Mouse (Mus musculus) bone marrow, adult 2 months (tissue): ENCODE results near the gene Osbpl3. TPM values are rescaled to one million over a fixed set of nuclear protein-coding genes. Genes with fewer than 3 reads are reported as not detected.
"Not testable (repeated sequence)": the region's sequence is repeated elsewhere in the genome, so short reads cannot be mapped to it uniquely, and the experiment has no call there.

Experiments used
- H3K27ac ChIP-seq: fragments of 200-500 bp; 2 replicates; pipeline ENCODE4 v1.5.1; 2012; ENCODE audit warnings: low read depth, mild to moderate bottlenecking, control low read depth, inconsistent platforms, low read length; ENCODE audit not compliant: control insufficient read depth, poor library complexity, insufficient read depth
- H3K4me1 ChIP-seq: fragments of 200-500 bp; 2 replicates; pipeline ENCODE4 v1.6.1; 2011; ENCODE audit warnings: low read length; ENCODE audit not compliant: control insufficient read depth, insufficient read depth
- H3K4me3 ChIP-seq: fragments of 200-500 bp; replicated peaks from 2 replicates; pipeline ENCODE3; 2011; ENCODE audit warnings: mild to moderate bottlenecking, low read depth, low read length, control low read depth; ENCODE audit not compliant: control insufficient read depth
- CTCF ChIP-seq: fragments of 200-500 bp; IDR thresholded peaks from 2 replicates; pipeline ENCODE4 v1.5.1; 2011; ENCODE audit warnings: low read length, control low read depth; ENCODE audit not compliant: control insufficient read depth, insufficient read depth
- POLR2A ChIP-seq: fragments of 200-500 bp; IDR thresholded peaks from 2 replicates; pipeline ENCODE4 v1.6.1; 2011; ENCODE audit warnings: low read depth, mild to moderate bottlenecking, control low read depth, low read length, borderline replicate concordance; ENCODE audit not compliant: control insufficient read depth
- WGBS: fragments of 180-500 bp; shearing (Covaris S2); methylation state at CpG from one replicate; pipeline ENCODE4 v1.1.7; 2018; 5-methylcytosine and 5-hydroxymethylcytosine counted together
- polyA plus RNA-seq: library from polyadenylated mRNA; stranded (reverse); fragments of >200 nt; gene quantifications from 2 replicates; pipeline ENCODE4 v1.2.4, GENCODE M21; 2011; ENCODE audit warnings: low replicate concordance; ENCODE audit not compliant: missing spikeins, insufficient read depth, insufficient read length

Osbpl3 gene
- polyA plus RNA-seq, 1 experiment, result 5.9 TPM

DNA sequence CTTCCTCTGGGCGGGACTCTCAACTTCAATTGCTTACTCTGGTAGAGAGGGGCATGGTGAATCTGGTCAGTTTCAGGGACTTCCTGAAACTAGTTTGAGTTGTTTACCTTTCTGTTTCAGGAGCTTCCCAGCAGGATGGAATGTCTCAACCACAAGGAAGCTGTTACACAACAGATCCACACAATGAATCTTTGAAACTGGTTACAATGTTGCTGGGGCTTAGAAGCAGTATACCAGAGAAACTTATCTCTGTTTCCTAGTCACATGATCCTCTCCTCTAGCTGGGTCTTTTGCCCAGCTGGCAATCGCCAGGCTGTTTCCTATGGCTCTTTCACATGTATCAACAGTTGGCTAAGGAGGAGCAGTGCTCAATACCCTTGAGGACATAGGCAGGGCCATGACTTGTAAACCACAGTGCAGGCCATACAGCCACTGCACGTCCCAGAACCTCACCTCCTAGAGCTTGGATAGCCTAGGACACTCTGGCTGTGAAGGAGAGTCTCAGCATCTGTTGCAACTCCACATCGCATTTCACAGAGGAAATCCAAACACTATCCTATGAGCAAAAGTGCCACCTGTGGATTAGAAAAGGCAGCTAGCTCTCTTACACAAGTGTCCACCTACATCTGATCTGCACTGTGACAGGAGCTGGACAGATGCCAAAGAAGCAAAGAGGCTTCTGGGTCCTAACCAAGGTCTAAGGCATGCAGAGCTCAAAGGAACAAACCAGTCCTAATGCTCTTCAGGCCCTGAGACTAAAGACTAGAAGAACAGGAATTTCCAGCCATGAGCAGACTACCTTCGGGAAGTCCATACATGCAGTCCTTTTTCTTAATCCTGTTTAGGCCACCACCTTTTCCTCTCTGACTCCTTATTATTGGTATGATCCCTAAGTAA is 14.8 kb downstream of the Osbpl3 start:
- no peak for TF ChIP-seq CTCF
- no peak for TF ChIP-seq POLR2A
- H3K4me1 ChIP-seq, result peaks cover 2% of the 10 kb centered on the region; the same call in 1 of the 2 replicates
- H3K4me3 ChIP-seq, result no peak overlapping the region
- 79% methylated on average over 5 of the region's 5 CpGs for WGBS
- no peak overlapping the region for H3K27ac ChIP-seq

DNA sequence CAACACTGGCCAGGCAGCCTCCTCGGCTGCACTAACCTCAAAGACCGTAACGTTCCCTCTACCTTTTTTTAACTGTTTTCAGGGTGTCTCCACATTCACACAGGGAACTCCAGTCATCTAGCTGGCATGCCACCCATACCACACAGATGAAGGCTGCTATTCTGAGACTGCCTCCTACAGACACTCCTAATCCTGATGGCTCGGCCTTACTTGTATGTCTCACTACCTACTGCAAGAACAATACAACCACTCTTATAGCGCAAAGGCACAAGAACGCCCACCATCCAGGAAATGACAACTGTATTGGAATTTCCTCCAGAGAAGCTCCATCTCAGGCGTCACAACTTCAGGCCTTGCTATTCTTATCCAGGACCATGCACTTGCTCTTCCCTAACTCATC is 15.8 kb downstream of the Osbpl3 start:
- Histone ChIP-seq H3K4me1 (peaks cover 2% of the 10 kb centered on the region; the same call in 1 of the 2 replicates), H3K27ac (no peak overlapping the region), H3K4me3 (no peak overlapping the region)
- TF ChIP-seq CTCF (no peak), POLR2A (no peak)
- 89% methylated on average over 7 of the region's 7 CpGs for WGBS

GRCm38 (mm10) chr6:50438900-50439299 is 17.1 kb downstream of the Osbpl3 start:
- not testable (repeated sequence) for H3K4me3 ChIP-seq, H3K27ac ChIP-seq, H3K4me1 ChIP-seq
- 86% methylated on average over 4 of the region's 4 CpGs for WGBS

GRCm38 (mm10) chr6:50437815-50438214 is 18.2 kb downstream of the Osbpl3 start:
- TF ChIP-seq CTCF (no peak), POLR2A (no peak)
- 48% methylated on average over 2 of the region's 2 CpGs for WGBS
- Histone ChIP-seq H3K4me3 (no peak overlapping the region), H3K27ac (no peak overlapping the region), H3K4me1 (peaks cover 2% of the 10 kb centered on the region; the same call in 1 of the 2 replicates)

- H3K27ac ChIP-seq, result no peak overlapping the region
- WGBS, result 70% methylated on average over 2 of the region's 2 CpGs
- H3K4me3 ChIP-seq, result no peak overlapping the region
- TF ChIP-seq POLR2A, result no peak
- TF ChIP-seq CTCF, result no peak
- peaks cover 2% of the 10 kb centered on the region; the same call in 1 of the 2 replicates for H3K4me1 ChIP-seq
Measured at GRCm38 (mm10) chr6:50436661-50437060, 19.3 kb downstream of the Osbpl3 start.

GRCm38 (mm10) chr6:50432491-50432890 is 23.5 kb downstream of the Osbpl3 start:
- TF ChIP-seq CTCF (no peak), POLR2A (no peak)
- WGBS, result 82% methylated on average over 5 of the region's 5 CpGs
- Histone ChIP-seq H3K4me1 (no peaks in the 10 kb centered on the region), H3K27ac (no peak overlapping the region), H3K4me3 (no peak overlapping the region)

DNA sequence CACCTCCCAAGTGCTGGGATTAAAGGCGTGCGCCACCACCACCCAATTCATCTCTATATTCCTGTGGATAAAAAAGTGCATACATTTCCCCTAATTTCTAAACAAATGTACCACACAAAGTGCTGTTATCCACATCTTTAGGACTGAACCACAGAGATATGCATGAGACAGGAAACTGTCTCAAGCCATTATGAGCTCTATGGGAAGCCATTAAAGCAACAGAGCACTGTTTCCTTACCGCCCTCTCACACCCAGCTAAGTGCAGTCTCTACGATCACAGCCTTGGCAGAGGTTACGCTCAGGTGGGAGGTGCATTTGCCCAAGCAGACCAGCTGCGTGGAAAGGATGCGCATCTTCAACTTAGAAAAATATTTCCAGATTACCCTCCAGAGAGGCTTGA is 26.7 kb downstream of the Osbpl3 start:
- Histone ChIP-seq H3K4me3 (no peak overlapping the region), H3K4me1 (no peaks in the 10 kb centered on the region), H3K27ac (no peak overlapping the region)
- TF ChIP-seq CTCF (no peak), POLR2A (no peak)
- 79% methylated on average over 7 of the region's 7 CpGs for WGBS

DNA sequence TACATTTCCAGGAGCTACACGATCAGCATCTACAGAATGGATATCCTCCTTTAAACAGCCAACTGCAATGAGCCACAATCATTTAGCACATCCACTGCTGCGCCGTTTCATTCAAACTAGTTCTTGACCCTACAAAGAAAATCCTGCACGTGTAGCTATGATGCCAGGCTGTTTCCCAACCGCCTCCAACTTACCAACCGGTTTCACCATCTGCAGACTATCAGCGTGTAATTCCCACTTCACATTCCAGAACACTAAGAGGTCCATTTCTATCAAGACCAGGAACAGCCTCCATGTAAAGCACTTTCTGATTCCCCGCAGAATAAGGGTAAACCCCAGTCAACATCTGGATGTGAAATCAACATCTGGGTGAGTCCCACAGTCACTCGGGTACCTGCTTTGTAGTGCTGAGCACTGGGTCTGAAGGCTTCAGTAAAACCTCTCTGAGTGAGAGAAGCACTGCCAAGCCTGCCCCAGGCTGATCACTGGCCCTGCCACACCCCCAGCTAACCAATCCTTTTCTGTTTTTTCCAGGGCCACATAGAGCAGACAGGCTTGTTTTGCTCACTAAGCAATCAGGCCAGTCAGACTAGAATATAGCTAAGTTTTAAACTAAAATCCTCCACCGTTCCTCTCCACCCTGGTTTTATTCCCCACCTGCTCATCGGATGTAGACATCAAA is 28.8 kb downstream of the Osbpl3 start:
- TF ChIP-seq CTCF (no peak), POLR2A (no peak)
- 87% methylated on average over 11 of the region's 11 CpGs for WGBS

DNA sequence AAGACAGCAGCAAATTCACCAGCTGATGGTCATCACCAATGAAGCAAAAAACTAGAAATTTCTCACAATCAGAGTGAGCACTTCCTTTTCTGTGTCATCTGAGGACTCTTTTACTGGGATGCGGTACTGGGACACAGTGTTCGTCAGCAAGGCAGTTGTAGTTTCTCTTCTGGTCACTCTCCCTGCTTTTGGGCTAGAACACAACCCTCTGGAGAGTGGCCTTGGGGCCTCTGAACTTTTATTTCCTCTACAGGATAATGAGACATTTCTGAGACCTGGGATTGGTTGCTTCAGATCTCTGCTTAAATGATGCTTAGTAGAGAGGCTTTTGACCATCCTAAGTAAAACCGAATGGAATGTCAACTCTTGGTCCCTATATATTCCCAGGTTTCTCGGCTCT is 29.4 kb downstream of the Osbpl3 start:
- Histone ChIP-seq H3K4me3 (no peak overlapping the region), H3K27ac (no peak overlapping the region), H3K4me1 (no peaks in the 10 kb centered on the region)
- 89% methylated on average over 4 of the region's 4 CpGs for WGBS
- TF ChIP-seq POLR2A, result no peak
- TF ChIP-seq CTCF, result no peak

More for the DNA sequence above, 28.8 kb downstream of the Osbpl3 start:
- Histone ChIP-seq H3K27ac (no peak overlapping the region), H3K4me3 (no peak overlapping the region), H3K4me1 (no peaks in the 10 kb centered on the region)
